Mouse (Mus musculus) G1E (cell line): ENCODE measurements at regions not wholly inside any gene's neighbourhood (a gene's known extent, or its start where the extent isn't known, plus 50 kb on each side); places are given as distances from the start of the nearest gene placed in this dataset.

ENCODE experiments used
- CTCF ChIP-seq: IDR thresholded peaks from 2 replicates; pipeline ENCODE4 v1.5.1; 2012; ENCODE audit warnings: low read depth, low read length, inconsistent platforms, mixed read lengths
- GATA1 ChIP-seq: IDR thresholded peaks from 2 replicates; pipeline ENCODE4 v1.6.1; 2012; ENCODE audit warnings: borderline replicate concordance, low read length, inconsistent platforms, mixed read lengths
- GATA2 ChIP-seq: IDR thresholded peaks from 2 replicates; pipeline ENCODE4 v1.6.1; 2012; ENCODE audit warnings: low read depth, low read length, inconsistent platforms, borderline replicate concordance
- POLR2AphosphoS5 ChIP-seq: IDR thresholded peaks from 2 replicates; pipeline ENCODE4 v1.6.1; 2012; ENCODE audit warnings: low read depth, low read length, inconsistent platforms; ENCODE audit not compliant: insufficient replicate concordance
- TAL1 ChIP-seq: conservative IDR thresholded peaks from 2 replicates; pipeline ENCODE4 v1.6.1; 2012; ENCODE audit warnings: low read depth, low read length, inconsistent platforms, mixed read lengths

- TF ChIP-seq CTCF (no peak), TAL1 (no peak), GATA2 (no peak), POLR2AphosphoS5 (no peak), GATA1 (no peak)
Observed at GRCm38 (mm10) chr5:64537113-64537780, 265.9 kb upstream of the Klf3 start.
